Mouse (Mus musculus) gastrocnemius, postnatal 36 days (tissue): ENCODE measurements around the gene Btbd16. TPM values are rescaled to one million over a fixed set of nuclear protein-coding genes. Genes with fewer than 3 reads are reported as not detected.
A peak's percentile ranks its signal among the peaks of the same experiment; 100 is the strongest.

Experiments
- DNase-seq, 2 experiments: peaks; one replicate each; pipeline ENCODE4 v3.0.0; 2022
- intact Hi-C: fragments of 180-260 bp; cut with DNase I; formaldehyde crosslinking; loops from one replicate; pipeline ENCODE4 v1.15.1; 2025
- total RNA-seq, 2 experiments: library from RNA; stranded (reverse); gene quantifications; 2 replicates each; pipeline ENCODE4 v1.2.3; 2021

The Btbd16 gene
- total RNA-seq, 2 experiments from 2014 or later = not detected

- no peak for DNase-seq
- intact Hi-C loops = no loop called here
Measured at GRCm38 (mm10) chr7:130855681-130856080, 81.8 kb downstream of the Btbd16 start.

- DNase-seq = no peak
- intact Hi-C loops = no loop called here
Measured at GRCm38 (mm10) chr7:130857973-130858372, 84.1 kb downstream of the Btbd16 start.

GRCm38 (mm10) chr7:130859926-130860325 lies 86.1 kb downstream of the Btbd16 start:
- DNase-seq = no peak
- intact Hi-C loops = no loop called here

- DNase-seq = peak in 1 of 2 experiments; percentile 11
- intact Hi-C loops = no loop called here
Measured at GRCm38 (mm10) chr7:130860721-130861142, 86.9 kb downstream of the Btbd16 start.

GRCm38 (mm10) chr7:130862501-130862900 lies 88.6 kb downstream of the Btbd16 start:
- intact Hi-C loops = no loop called here
- no peak for DNase-seq

GRCm38 (mm10) chr7:130864711-130865110 lies 90.8 kb downstream of the Btbd16 start:
- intact Hi-C loops = no loop called here
- no peak for DNase-seq

GRCm38 (mm10) chr7:130865613-130866591 lies 92.0 kb downstream of the Btbd16 start, which contains the start of gene Plekha1:
Plekha1 (plus strand) TSS chr7:130865756.
- intact Hi-C loops = no loop called here
- peak; percentile 94 to 95 for DNase-seq

- no peak for DNase-seq
- intact Hi-C loops = no loop called here
Measured at GRCm38 (mm10) chr7:130866640-130867039, 92.8 kb downstream of the Btbd16 start.

GRCm38 (mm10) chr7:130867256-130867655 lies 93.4 kb downstream of the Btbd16 start:
- intact Hi-C loops = no loop called here

More at GRCm38 (mm10) chr7:130867256-130867655, 93.4 kb downstream of the Btbd16 start:
- DNase-seq = no peak

Other genes starting within 250 kb of the Btbd16 start
- gene Nsmce4a, start 201.0 kb upstream of the Btbd16 start, total RNA-seq = 10 to 100 TPM; 24.8 to 27.0 TPM
- gene Tacc2, start 196.6 kb upstream of the Btbd16 start, total RNA-seq = 100 to 1,000 TPM; 495 to 686 TPM
- 10 to 100 TPM; 17.9 to 20.8 TPM for gene Plekha1, start 91.7 kb downstream of the Btbd16 start, total RNA-seq
- gene Htra1, start 162.0 kb downstream of the Btbd16 start, total RNA-seq = 10 to 100 TPM; 27.6 to 37.8 TPM